Mouse (Mus musculus) limb, embryonic 11.5 days (tissue): ENCODE results near the gene Tac1. TPM values are rescaled to one million over a fixed set of nuclear protein-coding genes. Genes with fewer than 3 reads are reported as not detected.
"Not testable (repeated sequence)": the region's sequence is repeated elsewhere in the genome, so short reads cannot be mapped to it uniquely, and the experiment has no call there.

ENCODE experiments used
- ATAC-seq: fragments of 200-750 bp; cut with Nextera tagmentation; 2 replicates; pipeline ENCODE4 v1.8.0; 2017; ENCODE audit warnings: low read depth; ENCODE audit not compliant: insufficient number of reproducible peaks, low FRiP score, low TSS enrichment
- DNase-seq: peaks from one replicate; pipeline ENCODE4 v3.0.0-alpha.2; 2015; ENCODE audit warnings: low spot score
- H3K27ac ChIP-seq: fragments of 300-500 bp; sonication (generic); replicated peaks from 2 replicates; pipeline ENCODE4 v1.5.1; 2014; ENCODE audit warnings: low read depth, mild to moderate bottlenecking, low read length
- H3K27me3 ChIP-seq: fragments of 300-500 bp; sonication (generic); 2 replicates; pipeline ENCODE4 v1.6.1; 2014; ENCODE audit warnings: mild to moderate bottlenecking, low read length, mixed read lengths; ENCODE audit not compliant: control insufficient read depth, insufficient read depth
- H3K36me3 ChIP-seq: fragments of 300-500 bp; sonication (generic); 2 replicates; pipeline ENCODE4 v1.6.1; 2014; ENCODE audit warnings: mild to moderate bottlenecking, low read length, moderate library complexity, mixed read lengths; ENCODE audit not compliant: control insufficient read depth, insufficient read depth
- H3K4me1 ChIP-seq: fragments of 300-500 bp; sonication (generic); 2 replicates; pipeline ENCODE4 v1.6.1; 2014; ENCODE audit warnings: low read length, mixed read lengths; ENCODE audit not compliant: control insufficient read depth, insufficient read depth
- H3K4me2 ChIP-seq: fragments of 300-500 bp; sonication (generic); 2 replicates; pipeline ENCODE4 v1.6.1; 2014; ENCODE audit warnings: low read depth, mild to moderate bottlenecking, moderate library complexity; ENCODE audit not compliant: severe bottlenecking
- H3K4me3 ChIP-seq: fragments of 300-500 bp; sonication (generic); 2 replicates; pipeline ENCODE4 v1.5.1; 2014; ENCODE audit warnings: low read depth, low read length
- H3K9ac ChIP-seq: fragments of 300-500 bp; sonication (generic); 2 replicates; pipeline ENCODE4 v1.6.1; 2014; ENCODE audit warnings: mild to moderate bottlenecking, low read length
- H3K9me3 ChIP-seq: fragments of 300-500 bp; sonication (generic); 2 replicates; pipeline ENCODE4 v1.6.1; 2016; ENCODE audit warnings: low read length; ENCODE audit not compliant: control insufficient read depth
- WGBS: fragments of 180-500 bp; shearing (Covaris S2); extraction: QIAGEN DNeasy Blood & Tissue Kit; methylation state at CpG from one replicate; pipeline ENCODE4 v1.1.7; 2014; 5-methylcytosine and 5-hydroxymethylcytosine counted together
- polyA plus RNA-seq: library from polyadenylated mRNA; unstranded; fragments of >200 nt; fragmentation: Nextera tagmentation; extraction: Ambion mirVana; gene quantifications from 2 replicates; pipeline ENCODE4 v1.2.1, GENCODE M21; 2014

Gene Tac1
- 6.8 and 9.6 TPM in 2 replicates for polyA plus RNA-seq

DNA sequence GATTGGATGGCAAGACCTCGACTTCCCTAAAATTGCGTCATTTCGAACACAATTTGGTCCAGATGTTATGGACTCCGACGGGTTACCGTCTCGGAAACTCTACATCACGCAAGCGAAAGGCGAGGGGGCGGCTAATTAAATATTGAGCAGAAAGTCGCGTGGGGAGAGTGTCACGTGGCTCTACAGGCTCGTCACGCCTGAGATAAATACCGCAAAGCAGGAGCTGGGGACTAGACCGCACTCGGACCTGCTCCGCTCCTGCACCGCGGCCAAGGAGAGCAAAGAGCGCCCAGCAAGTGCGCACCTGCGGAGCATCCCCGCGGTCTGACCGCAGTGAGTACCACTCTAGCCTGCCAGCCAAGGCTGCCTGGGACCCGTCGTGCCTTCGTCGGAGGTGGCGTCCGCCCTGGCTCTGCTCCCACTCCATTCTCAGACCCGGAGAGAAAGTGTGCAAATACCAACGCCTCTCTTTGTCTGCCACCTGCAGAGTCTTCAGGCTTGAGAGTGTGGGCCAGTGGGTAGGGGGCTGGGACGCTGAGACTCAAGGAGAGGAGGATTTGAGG lies at the start of gene Tac1:
Gene Tac1, plus strand, starts transcription at position 51 of the 563 bp plus-strand sequence.
- no peak for ATAC-seq
- 1% methylated on average over 37 of the region's 37 CpGs for WGBS
- peak; percentile 50 for DNase-seq
- Histone ChIP-seq H3K9ac (no peak within 1 kb of the TSS), H3K4me3 (peak within 1 kb of the TSS; percentile 28), H3K27ac (no peak within 1 kb of the TSS), H3K36me3 (no peaks in the 10 kb centered on the region), H3K4me1 (peaks cover 14% of the 10 kb centered on the region), H3K4me2 (peak within 1 kb of the TSS; percentile 55), H3K27me3 (peaks cover 27% of the 10 kb centered on the region), H3K9me3 (no peaks in the 10 kb centered on the region)

GRCm38 (mm10) chr6:7543511-7543910 lies 11.2 kb upstream of the Tac1 start:
- DNase-seq, H3K4me3 ChIP-seq, H3K4me2 ChIP-seq, ATAC-seq, H3K27ac ChIP-seq, H3K27me3 ChIP-seq, H3K36me3 ChIP-seq, H3K9ac ChIP-seq, H3K4me1 ChIP-seq, H3K9me3 ChIP-seq: not testable (repeated sequence)
- 83% methylated on average over 2 of the region's 2 CpGs for WGBS

- DNase-seq (peak; percentile 51), ATAC-seq (0 out of 2 replicates have a peak, but pooled peaks have one; percentile 42)
- Histone ChIP-seq H3K27me3 (peaks cover 27% of the 10 kb centered on the region), H3K9me3 (no peaks in the 10 kb centered on the region), H3K4me1 (peaks cover 14% of the 10 kb centered on the region), H3K9ac (no peak overlapping the region), H3K27ac (no peak overlapping the region), H3K4me2 (peak overlapping the region; percentile 55), H3K36me3 (no peaks in the 10 kb centered on the region), H3K4me3 (peak overlapping the region; percentile 28)
- 1% methylated on average over 25 of the region's 25 CpGs for WGBS
Measured at GRCm38 (mm10) chr6:7555688-7556476, 1.2 kb downstream of the Tac1 start.

DNA sequence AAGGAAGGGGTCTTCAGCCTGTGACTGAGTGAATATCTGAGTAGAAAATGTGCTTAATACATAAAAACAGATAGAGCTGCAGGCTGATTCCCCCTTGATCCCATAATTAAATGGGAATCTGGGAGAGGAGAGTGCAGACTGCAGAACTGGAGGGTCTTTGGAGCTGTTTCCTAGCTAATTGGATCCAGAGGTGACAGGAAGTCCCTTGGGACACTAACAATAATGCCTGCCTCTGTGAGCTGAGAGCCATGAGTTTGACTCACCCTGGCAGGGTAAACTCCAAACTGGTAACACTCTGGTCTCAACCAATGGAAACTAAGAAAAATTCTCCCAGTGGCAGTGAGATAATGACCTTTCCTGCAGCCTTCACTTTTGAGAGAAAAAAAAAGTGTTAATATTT lies 3.5 kb downstream of the Tac1 start:
- Histone ChIP-seq H3K27me3 (peaks cover 27% of the 10 kb centered on the region), H3K9me3 (no peaks in the 10 kb centered on the region), H3K4me3 (no peak overlapping the region), H3K4me1 (peaks cover 14% of the 10 kb centered on the region), H3K9ac (no peak overlapping the region), H3K27ac (no peak overlapping the region), H3K36me3 (no peaks in the 10 kb centered on the region), H3K4me2 (no peak overlapping the region)
- DNase-seq: peak; percentile 64
- ATAC-seq: peak; percentile 69; the same call in 1 of the 2 replicates

GRCm38 (mm10) chr6:7562524-7562923 lies 7.8 kb downstream of the Tac1 start:
- Histone ChIP-seq H3K4me2 (no peak overlapping the region), H3K27me3 (no peaks in the 10 kb centered on the region), H3K4me3 (no peak overlapping the region), H3K9ac (no peak overlapping the region), H3K36me3 (no peaks in the 10 kb centered on the region), H3K27ac (no peak overlapping the region), H3K4me1 (no peaks in the 10 kb centered on the region), H3K9me3 (no peaks in the 10 kb centered on the region)
- WGBS: 71% methylated on average over 6 of the region's 6 CpGs
- DNase-seq: no peak
- no peak for ATAC-seq

GRCm38 (mm10) chr6:7564537-7564936 lies 9.9 kb downstream of the Tac1 start:
- no peaks in the 10 kb centered on the region for H3K4me1 ChIP-seq
- no peak overlapping the region for H3K4me2 ChIP-seq
- DNase-seq: no peak
- no peak overlapping the region for H3K27ac ChIP-seq
- no peak overlapping the region for H3K4me3 ChIP-seq
- ATAC-seq: no peak
- no peak overlapping the region for H3K9ac ChIP-seq
- 71% methylated on average over 3 of the region's 3 CpGs for WGBS
- H3K9me3 ChIP-seq: no peaks in the 10 kb centered on the region
- H3K27me3 ChIP-seq: no peaks in the 10 kb centered on the region
- H3K36me3 ChIP-seq: no peaks in the 10 kb centered on the region

DNA sequence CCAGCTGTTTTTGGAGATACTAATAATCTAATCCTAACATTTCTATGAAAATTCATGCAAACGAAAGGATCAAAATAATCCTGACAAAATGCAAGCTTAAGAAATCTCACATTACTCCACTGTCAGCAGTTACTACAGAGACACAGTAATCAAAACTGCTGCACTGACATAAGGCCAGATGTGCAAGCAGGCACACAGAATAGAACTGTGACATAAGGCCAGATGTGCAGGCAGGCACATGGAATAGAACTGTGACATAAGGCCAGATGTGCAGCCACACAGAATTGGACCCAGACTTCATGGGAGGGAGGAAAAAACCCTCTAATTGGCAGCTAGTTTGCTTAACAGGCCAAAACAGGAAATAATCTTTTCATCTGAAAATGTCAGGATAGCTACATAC lies 16.5 kb downstream of the Tac1 start:
- Histone ChIP-seq H3K4me1 (no peaks in the 10 kb centered on the region), H3K9me3 (no peaks in the 10 kb centered on the region), H3K27me3 (no peaks in the 10 kb centered on the region), H3K36me3 (no peaks in the 10 kb centered on the region), H3K9ac (no peak overlapping the region), H3K27ac (no peak overlapping the region), H3K4me3 (no peak overlapping the region), H3K4me2 (no peak overlapping the region)
- no peak for DNase-seq
- no peak for ATAC-seq
- WGBS: 77% methylated on average over 1 of the region's 1 CpGs

DNA sequence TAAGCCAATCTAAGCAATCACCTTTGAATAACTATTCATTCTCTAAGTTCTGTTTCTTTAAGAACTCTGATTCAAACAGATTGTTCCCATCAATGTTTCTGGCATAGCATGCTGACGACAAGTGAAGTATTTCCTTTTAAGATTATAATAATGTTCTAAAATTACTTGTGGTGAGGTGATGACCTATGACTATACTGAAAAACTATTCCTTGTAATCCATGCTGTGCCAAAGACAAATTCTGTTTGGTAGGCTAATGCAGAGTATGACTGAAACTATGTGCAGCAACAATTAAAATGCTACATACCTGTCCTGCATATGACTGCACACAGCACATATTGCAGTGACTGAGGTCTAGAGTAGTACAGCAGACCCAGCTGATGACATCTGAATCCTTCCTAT lies 23.4 kb downstream of the Tac1 start:
- DNase-seq (no peak), ATAC-seq (no peak)
- Histone ChIP-seq H3K4me2 (no peak overlapping the region), H3K9me3 (no peaks in the 10 kb centered on the region), H3K9ac (no peak overlapping the region), H3K4me3 (no peak overlapping the region), H3K27ac (no peak overlapping the region), H3K36me3 (no peaks in the 10 kb centered on the region), H3K4me1 (no peaks in the 10 kb centered on the region), H3K27me3 (no peaks in the 10 kb centered on the region)
- WGBS: 84% methylated on average over 1 of the region's 1 CpGs
